Mouse (Mus musculus) thymus, postnatal 0 days (tissue): ENCODE results near the gene Padi6. TPM values are rescaled to one million over a fixed set of nuclear protein-coding genes. Genes with fewer than 3 reads are reported as not detected.

Experiments
- DNase-seq: peaks from one replicate; pipeline ENCODE4 v3.0.0-alpha.2; 2015; ENCODE audit warnings: low spot score
- polyA plus RNA-seq: library from polyadenylated mRNA; unstranded; fragments of >200 nt; fragmentation: Nextera tagmentation; extraction: Ambion mirVana; gene quantifications from 2 replicates; pipeline ENCODE4 v1.2.1, GENCODE M21; 2015

The Padi6 gene
- polyA plus RNA-seq, 1 experiment from 2014 or later: 0.77 TPM

- DNase-seq: no peak
These were observed 33.3 kb downstream of the Padi6 start for GRCm38 (mm10) chr4:140709111-140709510.

GRCm38 (mm10) chr4:140708297-140708927 is 34.0 kb downstream of the Padi6 start:
- no peak for DNase-seq

DNA sequence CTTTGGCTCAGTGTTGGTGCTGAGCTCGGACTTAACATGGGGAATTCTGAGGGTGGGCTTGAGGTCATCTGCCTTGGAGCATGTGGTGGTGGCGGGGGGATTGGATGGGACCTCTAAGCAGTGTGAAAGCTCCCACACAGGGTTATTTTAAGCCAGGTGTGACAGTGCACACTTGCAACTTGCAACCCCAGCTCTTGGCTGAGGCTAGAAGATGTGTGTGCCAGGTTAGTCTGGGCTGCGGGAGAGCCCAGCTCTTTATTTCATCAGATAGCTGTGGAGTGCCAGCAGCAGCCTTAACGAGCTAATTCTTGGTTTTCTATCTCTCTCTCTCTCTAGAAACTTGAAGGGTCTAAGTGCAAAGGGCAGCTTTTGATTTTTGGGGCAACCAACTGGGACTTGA is 34.8 kb downstream of the Padi6 start:
- DNase-seq: no peak

GRCm38 (mm10) chr4:140704166-140704565 is 38.3 kb downstream of the Padi6 start:
- no peak for DNase-seq

DNA sequence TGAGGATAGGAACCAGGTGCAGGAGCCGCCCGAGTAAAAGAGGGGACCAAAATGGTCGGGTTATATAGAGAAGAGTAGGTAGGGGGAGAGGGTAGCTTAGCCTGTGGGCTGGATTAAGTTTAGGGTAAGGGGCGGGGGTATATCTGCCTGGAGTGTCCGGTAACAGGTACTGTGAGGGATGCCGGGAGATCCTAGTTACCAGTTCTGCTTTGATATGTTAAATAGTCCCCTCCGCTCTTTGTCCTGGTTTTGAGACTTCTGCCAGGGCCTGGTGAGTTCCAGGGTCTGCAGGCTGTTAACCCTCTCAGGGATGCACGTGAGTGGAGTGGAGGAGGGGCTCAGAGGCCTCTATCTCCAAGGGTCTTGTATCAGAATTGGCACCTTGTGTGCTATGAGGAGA is 38.8 kb downstream of the Padi6 start:
- no peak for DNase-seq

GRCm38 (mm10) chr4:140702611-140703327 is 39.7 kb downstream of the Padi6 start:
- peak; percentile 84 for DNase-seq

GRCm38 (mm10) chr4:140701716-140702561 is 40.5 kb downstream of the Padi6 start:
- DNase-seq: peak; percentile 66

DNA sequence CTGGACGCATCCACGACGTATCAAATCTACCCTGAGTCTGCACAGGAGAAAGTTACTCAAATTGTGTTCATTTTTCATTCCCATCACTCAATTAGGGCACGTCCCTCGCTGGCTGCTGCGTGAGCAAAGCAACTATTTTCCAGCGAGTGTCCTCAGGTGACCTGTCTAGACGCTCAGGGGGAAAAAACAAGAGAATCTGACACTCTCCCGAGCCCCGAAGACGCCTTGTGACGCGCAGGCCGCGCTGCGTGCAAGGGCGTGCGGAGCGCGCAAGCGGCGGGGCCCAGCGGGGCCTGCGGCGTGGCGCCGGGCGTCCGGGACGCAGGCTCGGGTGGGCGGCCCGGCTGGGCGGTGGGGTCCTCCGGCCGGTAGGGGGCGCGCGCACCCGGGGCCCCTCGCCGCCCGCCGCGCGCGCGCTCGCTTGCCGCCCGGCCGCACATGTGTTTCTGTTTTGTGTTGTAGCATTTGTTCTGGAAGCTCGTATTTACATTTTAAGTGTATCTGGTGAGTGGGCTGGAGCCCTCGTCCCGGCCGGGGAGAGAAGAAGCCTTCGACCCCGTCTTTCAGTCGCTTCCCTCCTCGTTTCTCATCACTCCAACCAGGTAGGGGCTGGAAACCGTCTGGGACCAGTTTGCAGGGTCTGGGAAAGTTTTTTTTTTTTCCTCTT is 41.3 kb downstream of the Padi6 start:
- peak; percentile 86 for DNase-seq

DNA sequence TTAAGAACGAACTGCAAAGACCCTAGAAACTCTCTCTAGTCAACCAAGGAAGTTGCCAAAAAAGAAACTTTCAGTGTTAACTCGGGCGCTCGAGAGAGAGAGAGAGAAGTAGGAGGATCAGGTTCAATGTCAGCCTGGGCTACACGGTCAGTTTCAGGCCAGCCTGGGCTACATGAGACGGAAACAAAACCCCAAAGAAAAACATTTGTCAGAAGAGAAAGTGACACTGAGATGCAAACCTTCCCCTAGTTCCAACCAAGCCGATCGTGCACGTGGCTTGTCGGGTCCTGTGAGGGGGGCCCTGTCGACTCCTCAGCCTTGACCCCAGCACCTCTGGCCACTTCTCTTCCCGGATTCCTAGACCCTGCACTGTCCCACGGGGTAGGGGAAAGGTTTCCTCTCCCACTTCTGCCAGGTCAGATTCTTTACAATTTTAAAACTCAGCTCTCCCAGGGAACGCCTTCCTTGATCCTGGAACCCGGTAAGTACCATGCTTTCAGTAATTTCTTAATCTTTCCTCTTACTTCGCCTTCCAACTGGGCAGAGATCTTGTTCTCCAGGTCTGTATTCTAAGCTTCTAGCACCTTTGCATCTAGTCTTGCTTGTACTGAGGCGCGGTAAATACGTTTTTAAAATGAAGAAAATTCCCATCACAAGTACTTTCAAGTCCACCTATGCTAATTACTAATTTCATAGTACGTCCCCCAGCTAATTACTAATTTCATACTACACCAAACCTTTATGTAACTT is 42.0 kb downstream of the Padi6 start, which contains the start of gene Rcc2:
Gene Rcc2, plus strand, starts transcription at position 273 of the 750 bp plus-strand sequence.
- peak; percentile 36 for DNase-seq

DNA sequence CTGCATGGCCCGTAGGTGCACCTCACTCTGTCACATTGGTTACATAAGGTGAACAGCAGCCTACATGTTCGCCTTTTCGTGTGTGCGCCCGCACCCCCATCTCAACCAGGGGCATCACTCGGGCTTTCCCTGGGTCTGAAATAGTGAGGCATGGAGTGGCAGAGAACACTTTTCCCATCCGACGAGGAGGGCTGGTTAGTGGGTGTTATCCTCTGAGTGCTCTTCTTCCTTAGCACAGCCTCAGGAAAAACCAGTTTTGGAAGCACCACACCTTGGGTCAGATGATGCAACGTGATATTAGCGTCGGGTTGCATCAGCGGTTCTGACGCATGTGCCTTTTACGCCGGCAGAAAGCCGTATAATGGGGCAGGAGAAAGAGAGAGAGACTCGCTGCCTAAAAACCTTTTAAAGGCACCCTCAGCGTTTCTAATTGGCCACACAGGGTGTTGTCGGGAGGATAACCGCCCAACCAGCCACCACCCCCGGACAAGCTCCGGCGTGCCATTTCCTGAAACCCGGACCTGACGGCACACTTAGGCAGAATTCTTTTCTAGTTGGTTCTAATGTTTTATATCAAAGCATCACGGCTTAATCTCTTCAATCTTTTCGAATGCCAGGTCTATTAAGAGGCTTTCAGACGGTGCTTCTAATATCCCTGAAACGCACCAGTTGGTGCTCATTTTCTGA is 42.9 kb downstream of the Padi6 start:
- peak; percentile 71 for DNase-seq

DNA sequence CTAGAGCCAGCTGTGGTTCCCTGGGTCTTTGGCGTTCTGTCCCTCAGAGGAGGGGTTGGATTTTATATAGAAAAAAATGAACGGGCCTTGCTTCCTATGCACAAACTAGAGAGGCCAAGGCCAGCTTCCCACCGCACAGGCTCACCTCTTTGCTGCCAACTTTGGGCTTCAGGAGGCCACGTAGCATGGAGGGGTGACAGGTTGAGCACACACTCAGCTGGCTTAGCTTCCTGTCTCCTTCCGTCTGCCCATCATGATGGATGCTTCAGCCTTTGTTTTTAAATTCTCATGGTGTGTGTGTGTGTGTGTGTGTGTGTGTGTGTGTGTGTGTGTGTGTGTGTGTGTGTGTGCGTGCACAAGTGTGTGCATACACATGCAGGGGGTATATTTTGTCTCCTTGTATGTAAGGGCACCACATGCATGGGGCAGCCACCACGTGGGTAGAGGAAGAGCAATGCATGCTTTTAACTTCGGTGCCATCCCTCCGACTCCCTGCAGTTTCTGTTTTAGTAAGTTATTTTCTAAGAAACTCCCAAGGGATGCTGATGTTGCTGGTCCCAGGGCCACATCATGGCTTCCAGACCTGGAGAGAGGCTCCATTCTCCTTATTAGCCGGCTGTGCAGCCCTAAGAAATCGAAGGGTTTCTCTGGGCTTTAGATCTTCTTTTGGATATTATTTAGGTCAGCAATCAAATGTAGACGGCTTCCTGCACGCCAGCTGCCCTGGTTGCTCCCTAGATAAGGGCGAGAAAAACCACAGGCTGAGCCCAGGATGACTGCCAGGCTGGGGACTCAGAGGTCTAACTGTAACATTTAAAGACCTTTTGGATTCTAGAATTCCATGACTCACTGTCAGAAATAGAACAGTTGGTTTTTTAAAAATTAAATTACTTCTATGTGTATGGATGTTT is 46.5 kb downstream of the Padi6 start:
- no peak for DNase-seq

- no peak for DNase-seq
These were observed 47.3 kb downstream of the Padi6 start for GRCm38 (mm10) chr4:140695146-140695545.

DNA sequence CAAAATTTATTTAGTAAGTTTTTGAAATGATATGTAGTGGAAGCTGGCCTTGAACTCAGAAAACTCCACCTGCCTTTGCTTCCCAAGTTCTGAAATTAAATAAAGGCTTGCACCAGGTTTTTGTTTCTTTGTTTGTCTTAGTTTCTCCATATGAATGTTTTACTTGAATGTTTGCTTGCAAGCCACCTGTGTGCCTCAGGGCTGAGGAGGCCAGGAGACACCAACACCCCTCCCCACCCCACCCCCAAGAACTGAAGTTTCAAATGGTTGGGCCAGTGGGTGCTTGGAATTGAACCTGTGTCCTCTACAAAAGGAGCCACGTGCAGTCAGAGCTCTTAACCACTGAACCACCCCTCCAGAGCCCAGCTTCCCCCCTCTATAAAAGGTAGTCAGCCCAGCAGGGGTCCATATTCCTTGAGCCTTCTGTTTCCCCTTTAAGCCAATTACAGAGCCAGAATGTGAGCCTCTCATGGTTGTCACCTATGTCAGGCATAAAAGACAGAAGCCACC is 47.8 kb downstream of the Padi6 start:
- DNase-seq: no peak

DNA sequence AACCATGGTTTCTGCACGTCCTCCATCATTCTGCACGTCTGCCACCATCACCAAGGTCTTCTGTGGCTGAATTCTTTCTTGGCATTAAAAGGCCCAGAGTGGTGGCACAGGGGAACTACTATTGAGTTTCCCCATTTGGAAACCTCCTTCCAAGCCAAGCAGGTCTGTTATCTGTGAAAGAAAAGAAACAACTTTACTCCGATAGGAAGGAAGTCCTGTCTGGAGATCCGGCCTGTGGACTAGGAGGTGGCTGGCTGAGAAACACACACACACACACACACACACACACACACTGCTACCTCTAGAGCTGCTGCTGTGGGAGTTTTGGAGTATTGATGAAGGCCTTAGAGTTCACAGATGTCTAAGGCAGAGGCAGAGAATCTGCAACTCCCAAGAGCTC is 48.9 kb downstream of the Padi6 start:
- DNase-seq: no peak

DNA sequence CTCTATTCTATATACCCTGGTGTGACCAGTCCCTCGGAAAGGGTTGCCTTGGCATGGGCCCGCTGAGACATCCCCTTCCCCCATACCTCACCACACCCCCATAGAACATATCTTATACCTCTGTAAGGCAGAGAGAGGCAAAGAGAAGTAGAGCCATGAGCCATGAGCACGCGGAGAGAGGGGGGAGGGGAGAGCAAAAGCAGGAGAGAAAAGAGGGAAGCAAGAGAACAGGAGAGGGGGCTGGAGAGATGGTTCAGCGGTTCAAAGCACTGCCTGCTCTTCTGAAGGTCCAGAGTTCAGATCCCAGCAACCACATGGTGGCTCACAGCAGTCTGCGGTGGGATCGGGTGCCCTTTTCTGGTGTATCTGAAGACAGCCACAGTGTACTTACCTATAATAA is 51.0 kb downstream of the Padi6 start:
- no peak for DNase-seq

- DNase-seq: peak; percentile 75
These were observed 52.4 kb downstream of the Padi6 start for GRCm38 (mm10) chr4:140689873-140690655.

DNA sequence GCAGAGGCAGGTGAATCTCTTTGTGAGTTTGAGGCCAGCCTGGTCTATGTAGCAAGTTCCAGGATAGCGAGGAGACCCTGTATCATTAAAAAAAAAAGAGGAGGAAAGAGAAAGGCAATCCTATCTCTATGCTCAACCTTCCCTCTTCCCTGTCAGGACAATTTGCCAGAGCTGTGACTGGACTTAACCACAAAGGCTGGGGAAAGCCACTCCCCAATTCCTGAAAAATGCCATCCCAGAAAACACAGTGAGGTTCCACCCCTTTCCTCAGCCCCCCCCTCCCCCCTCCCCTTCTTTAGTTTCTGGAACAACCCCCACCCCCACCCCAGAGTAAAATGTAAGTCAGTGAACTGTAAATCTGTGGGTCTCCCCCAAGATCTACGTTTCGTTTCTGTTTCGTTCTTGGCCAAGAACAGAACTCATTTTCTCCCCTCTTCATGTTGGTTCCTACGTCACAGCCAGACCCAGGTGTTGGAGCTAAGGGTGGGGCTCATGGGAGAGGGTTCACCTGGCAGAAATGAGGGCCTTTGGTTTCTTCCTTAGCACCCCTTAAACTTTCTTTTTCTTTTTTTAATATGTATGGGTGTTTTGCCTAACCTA is 53.5 kb downstream of the Padi6 start:
- DNase-seq: no peak
